Mouse (Mus musculus) frontal cortex, postnatal 36 days (tissue): ENCODE measurements around the gene Nedd4.
"Not testable (repeated sequence)": the region's sequence is repeated elsewhere in the genome, so short reads cannot be mapped to it uniquely, and the experiment has no call there.

Experiments used
- DNase-seq, 2 experiments: peaks; one replicate each; pipeline ENCODE4 v3.0.0; 2022; ENCODE audit warnings: low spot score in 2 of 2

Nedd4 gene

DNA sequence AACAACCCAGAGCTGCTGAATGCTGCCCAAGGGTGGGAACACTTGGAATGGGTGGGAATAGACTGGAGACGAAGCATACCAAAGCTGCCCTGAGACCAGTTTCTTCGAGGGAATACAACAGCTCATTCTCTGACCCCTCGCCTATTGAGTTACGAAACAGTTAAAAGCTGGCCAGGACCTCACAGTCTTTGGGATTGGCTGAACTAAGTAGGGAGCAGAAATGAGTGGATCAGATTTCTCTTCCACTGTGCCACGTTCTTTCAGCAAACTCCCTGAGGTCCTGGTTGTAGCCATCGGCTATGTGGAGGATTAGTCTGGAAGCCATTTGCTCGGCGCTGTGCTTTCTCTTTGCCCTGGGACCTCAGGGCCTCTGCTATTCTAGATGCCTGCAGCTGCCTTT, 9.2 kb upstream of the Nedd4 start:
- no peak for DNase-seq

DNA sequence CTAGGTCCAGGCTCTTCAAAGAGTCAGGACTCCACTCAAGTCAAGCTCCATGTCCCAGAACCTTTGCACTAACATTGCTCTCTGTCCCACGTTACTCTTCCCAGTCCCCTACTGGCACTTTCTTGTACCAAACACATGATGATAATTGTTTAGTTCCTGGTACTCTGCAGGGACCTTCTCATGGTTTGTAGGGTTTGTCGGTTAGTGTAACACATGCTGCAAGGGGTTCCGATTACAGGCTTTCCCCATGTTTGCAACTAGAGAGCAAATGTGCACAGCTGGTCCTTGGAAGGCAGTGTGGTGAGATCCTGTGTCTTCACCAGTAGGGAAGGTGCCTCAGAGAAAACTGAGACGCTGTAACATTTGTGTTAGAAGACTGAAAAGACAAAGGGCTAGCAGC, 8.6 kb upstream of the Nedd4 start:
- no peak for DNase-seq

DNA sequence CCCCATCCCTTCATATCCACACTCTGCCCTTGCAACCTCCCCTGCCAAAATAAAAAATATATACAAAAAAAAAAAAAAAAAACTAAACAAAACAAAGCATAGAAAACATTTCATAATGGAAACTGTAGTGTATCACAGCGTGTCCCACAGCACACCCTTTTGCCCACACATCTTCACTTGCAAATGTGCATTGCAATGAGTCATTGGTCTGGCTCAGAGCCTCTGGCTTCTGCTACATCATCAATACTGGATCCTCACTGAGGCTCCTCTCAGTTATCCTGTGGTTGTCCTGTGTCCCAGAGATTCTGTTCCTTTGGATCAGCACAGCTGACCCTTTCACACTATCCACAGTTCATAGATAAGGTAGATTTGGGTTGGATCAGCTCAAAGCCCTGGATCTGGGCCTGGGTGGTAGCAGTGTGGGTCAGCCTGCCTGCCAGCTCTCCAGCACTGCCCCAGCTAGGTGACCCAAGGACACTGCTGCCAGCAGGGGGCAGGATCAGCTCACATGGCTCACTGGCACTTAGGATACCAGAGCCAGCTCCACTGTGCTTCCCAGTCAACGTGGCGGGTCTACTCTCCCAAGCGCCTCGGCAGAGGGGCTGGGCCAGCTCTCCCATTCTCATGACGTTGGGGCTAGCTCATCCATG, 7.4 kb upstream of the Nedd4 start:
- peak; percentile 35 to 58 for DNase-seq

DNA sequence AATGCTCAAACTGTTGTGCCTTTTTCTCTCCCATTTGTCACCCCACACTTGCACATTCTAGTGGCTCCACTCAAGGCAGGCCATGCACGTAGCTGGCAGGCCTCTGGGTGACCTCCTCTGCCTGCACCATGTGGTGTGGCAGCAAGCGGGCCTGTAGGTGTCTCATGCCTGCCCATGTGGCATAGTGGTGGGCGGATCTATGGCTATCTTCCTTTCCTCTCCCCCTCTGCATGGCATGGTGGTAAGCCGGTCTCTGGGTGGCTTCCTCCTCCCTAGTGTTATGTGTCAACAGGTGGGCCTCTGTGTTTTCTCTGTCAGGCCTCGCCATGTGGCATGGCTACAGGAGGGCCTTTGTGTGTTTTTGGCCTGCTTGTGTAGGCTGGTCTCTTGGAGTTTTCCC, 6.5 kb upstream of the Nedd4 start:
- no peak for DNase-seq

DNA sequence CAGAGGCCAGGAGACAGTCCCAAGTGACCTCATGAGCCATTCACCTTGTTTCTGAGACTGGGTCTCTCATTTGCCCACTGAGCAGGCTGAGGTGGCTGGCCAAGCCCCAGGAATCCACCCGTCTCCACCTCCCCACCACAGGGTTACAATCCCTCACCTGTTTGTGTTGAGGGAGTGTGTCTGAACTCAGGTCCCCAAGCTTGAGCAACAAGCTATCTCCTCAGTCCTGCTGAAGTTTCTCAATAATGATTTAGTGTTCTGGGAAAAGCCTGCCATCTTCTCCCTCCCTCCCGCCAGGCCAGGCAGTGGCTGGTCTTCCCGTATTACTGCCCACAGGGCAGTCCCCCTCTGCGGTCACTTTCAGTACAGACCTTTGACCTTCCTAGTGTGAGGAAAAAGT, 5.7 kb upstream of the Nedd4 start:
- DNase-seq = no peak

DNA sequence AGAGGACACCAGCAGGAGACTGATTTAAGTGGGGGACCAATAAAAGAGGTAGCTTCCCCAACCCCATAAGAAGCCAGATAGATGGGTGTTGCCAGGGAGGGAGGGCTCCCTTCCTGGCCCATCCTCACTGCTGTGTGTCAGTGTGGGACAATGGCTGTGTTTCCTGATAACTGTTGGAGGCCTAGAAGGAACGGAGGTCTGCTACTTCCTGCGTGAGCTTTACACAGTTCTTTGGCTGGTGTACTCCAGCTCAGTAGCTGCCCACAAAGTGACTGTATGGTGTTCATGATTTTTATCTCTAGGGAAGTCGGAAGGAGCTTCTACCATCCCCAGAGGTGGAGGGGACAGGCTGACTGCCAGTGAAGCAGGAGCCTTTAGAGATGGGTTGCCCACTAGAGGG, 5.2 kb upstream of the Nedd4 start:
- DNase-seq = no peak

DNA sequence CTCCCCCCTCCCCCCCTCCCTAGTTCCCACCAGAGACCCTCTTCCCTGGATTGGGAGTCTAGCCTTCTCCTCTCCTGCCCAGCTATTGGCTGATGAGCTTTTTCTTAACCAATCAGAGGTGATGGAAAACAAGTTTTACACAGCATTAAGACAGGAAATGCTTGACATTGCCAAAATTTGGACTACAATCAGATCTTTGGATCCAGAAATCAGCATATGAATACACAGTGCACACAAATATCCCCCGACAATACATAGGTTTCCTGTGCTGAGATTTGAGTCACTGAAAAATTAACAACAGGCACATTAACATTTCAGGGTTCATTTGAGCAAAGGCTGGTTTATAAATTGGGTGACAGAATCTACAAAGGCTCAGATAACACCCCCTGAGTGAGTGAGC, 4.5 kb upstream of the Nedd4 start:
- no peak for DNase-seq

DNA sequence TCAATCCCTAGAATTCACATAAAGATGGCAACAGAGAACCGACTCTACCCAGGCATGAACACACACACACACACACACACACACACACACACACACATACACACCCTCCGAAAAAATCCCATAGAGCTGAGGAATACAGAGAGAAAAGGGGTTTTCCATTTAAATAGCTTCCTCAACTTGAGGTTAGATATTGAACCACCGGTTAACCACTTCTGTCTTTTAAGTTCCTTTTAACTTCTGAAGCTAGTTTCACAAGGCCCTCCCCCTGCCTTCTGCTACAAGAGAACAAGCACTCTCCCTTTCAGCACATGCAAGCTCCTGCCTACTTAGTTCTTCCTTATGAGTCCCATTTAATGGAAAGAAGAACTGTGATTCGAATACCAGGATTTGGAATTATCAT, 2.0 kb upstream of the Nedd4 start:
- no peak for DNase-seq

DNA sequence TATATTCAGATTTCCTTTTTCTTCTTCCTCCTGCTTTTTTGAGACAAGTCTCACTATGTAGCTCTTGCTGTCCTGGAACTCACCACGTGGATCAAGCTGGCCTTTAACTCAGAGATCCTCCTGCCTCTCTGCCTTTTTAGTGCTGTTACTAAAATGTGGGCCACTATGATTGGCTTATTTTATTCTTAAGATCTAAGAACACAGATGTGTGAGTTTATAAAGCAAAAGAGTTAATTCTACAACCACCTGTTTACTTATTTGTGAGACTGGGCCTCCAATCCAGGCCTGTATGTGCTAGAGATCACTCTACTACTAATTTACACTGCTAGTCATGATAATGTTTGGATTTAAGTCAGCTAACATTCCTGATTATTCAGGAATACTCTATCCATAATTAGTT, 1.2 kb upstream of the Nedd4 start:
- DNase-seq = no peak

DNA sequence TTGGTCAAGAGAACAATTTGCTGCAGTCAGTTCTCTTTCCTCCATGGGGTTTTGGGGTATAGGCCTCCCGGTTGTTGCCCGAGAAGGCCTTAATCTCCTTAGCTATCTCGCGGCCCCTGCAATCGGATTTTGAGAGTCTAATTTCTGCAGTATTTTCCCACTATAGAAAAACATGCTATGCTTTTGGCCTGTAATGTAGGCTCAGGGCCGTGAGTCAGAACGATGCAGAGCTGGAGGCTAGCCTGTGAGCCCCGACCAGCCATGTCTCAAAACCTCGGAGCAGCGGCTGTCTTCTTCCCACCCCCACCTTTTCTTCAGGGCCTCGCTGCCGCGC, 618 bp upstream of the Nedd4 start:
- no peak for DNase-seq

DNA sequence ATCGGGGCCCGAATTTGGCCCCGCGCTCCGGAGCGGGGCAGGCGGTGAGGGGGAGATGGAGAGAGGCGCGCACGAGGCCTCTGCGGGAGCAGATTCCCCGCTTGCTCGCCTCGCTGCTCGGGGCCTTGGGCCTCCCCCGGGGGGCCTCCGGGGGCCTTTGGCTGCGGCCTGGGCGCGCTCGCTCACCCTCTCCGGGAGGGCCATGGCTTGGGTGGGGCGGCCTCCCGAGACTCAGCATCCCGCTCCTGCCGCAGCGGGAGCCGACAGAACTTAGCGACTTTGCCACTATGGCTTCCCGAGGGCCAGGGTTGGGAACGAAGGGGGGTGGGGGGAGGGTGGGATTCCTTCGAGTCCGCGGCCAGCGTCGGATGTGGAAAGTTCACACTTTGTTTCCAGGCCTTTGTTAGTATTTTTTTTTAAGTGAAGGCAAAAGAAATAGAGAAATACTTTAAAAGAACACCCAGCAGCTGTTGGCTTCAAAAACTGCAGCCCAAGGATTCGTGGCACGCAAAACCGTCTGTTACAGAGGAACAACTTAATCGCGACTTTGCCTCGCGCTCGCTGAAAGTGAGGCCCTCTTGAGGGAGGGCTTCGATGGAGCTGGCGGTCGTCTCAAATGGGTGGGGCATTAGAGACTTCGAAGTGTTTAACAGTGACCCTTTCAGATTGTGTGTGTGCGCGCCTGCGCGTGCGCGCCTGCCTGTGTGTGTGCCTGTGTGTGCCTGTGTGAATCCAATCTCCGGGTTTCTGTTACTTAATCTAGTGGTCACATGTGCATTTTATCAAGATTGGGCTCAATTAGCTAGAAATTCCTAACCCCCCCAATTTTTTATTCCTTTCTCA, 766 bp downstream of the Nedd4 start:
- peak; percentile 49 to 73 for DNase-seq

DNA sequence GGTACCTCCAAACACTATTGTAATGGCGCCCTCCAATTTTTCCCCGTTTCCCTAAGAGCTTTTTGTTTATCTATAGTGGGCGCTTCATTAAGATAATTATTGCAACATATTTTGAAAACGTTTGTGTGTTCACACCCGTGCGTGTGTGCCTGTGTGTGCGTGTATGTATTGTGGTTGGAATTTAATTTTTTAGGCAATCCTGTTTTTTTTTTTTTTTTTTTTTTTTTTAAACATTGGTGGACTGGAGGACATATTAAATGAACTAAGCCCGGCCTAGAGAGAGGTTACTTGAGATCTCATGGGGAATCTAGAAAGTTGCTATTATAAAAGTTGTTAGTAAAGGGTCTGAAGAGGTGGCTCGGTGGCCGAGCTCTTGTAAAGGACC, 1.4 kb downstream of the Nedd4 start:
- no peak for DNase-seq

DNA sequence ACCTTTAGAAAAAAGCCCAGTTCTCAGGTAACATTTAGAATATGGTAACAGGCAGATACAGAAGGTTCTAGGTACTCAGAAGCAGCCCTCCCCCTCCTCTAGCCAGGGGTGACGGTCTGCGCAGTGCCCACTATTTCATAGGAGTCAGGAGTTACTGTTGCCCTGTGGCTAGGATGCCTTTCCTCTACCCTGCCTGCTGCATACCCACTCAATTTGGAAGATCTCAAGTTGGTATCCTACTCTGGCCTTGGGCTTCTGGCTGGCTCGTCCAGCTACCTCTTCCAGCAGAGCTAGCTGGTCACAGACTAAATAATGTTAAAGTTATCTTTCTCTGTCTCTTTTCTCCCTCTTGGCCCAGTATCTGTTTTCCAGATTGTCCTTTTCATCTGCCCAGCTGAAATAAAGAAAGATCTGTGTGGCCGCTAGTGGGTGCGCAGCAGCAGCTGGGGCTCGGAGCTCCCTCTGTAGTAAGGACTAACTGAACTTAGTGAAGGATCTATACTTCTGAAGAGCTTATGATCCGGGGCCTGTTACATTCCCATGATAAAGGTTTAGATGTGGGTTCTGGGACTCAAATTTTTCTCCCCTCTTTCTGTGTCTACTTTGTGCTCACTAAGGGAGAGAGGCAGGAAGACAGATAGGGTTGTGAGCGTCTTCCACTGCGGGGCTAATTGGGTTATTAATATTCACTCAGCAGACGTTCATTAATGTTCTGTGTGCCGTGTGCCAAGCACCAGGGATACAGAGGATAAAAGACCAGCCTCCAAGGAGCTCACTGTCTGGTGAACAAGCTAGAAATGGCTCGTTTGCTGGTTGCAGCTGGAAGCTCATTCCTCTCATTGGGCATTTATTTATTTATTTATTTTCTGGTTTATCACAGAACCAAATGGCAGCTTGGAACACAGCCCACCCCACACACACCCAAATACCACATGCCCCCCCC, 2.5 kb downstream of the Nedd4 start:
- DNase-seq = peak; percentile 25 to 54

DNA sequence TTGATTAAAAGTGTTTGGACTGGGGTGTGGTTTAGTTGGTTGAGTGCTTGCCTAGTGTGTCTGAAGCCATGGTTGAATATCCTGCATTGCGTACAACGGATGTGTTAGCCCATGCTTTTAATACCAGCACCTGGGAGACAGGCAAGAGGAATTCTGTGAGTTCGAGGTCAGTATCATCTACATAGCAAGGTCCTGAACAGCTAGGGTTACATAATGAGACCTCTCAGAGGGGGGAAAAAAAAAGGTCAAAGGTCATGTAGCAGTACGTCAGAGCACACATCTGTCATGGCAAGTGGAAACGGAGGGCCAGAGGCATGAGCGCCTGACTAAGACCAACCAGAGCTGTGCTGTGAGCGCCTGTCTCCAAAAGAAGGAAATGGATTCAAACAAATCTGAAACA, 3.4 kb downstream of the Nedd4 start:
- DNase-seq = no peak

DNA sequence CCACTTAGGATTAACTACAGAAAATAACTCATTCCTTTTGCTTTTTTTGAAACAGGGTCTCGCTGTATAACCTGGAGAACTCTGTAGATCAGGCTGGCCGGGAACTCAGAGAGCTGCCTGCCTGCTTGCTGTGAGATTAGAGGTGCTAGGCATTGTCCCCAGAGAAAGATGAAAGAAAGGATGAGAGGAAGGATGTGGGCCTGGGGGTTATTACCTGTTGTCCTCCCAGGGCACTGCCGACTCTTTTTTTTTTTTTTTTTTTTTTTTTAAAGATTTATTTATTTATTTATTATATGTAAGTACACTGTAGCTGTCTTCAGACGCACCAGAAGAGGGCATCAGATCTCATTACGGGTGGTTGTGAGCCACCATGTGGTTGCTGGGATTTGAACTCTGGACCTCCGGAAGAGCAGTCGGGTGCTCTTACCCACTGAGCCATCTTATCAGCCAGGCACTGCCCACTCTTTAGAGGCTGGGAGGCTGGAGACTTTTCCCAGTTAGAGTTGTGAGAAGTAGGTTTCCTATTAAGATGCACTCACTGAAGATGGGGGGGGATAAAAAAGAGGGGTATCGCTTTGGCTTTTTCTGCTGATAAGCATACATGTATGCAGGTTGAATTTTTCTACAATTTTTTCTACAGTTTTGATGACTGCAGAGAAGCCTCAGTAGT, 4.3 kb downstream of the Nedd4 start:
- not testable (repeated sequence) for DNase-seq

DNA sequence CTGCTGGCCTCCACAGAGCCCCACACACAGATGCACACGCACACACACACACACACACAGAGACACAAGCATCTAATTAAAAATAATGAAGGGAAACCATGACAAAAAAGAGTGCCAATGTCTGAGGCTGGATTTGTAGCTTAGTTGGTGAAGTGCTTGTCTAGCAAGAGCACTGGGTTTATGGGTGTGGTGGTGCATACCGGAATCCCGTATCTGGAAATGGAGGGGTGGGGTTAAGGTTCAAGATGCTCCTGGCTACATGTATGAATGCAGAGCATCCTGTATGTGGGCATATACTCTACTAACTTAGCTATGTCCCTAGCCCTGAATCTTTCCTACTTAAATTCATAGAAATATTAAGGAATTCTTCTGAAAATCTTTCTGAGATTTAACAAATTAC, 5.0 kb downstream of the Nedd4 start:
- DNase-seq = no peak

DNA sequence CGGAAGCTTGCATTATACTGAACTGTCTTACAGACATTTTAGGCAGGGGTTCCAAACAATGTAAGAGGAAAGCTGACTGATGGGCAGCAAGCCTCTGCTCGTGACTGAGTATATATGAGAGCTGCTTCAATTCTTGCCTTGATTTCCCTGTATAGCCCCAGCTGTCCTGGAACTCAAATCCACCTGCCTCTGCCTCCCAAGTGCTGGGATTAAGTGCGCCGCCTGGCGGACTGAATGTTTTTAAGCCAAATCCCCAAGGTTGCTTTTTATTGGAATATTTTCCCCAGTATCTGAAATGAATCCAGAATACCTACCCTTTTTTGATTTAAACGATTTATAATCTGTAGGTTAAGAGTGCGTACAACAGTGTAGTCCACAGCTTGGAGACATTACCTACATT, 7.2 kb downstream of the Nedd4 start:
- no peak for DNase-seq

DNA sequence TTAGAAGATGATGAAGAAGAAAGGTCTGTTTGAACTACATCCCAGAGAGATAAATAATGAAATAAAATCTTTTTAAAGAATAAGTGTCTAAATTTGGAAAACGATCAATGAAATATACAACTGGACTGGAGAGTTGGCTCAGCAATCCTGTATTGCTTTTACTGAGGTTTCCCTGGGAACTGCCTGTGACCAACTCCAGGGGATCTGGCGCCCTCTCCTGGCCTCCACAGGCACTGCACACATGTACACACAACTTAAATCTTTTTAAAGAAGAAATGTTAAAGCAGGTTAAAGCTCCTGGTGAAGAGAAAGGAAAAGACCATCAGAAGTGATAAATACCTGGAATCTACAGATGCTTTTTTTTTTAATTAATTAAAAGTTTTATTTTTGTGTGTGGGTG, 10.2 kb downstream of the Nedd4 start:
- peak; percentile 74 to 84 for DNase-seq

DNA sequence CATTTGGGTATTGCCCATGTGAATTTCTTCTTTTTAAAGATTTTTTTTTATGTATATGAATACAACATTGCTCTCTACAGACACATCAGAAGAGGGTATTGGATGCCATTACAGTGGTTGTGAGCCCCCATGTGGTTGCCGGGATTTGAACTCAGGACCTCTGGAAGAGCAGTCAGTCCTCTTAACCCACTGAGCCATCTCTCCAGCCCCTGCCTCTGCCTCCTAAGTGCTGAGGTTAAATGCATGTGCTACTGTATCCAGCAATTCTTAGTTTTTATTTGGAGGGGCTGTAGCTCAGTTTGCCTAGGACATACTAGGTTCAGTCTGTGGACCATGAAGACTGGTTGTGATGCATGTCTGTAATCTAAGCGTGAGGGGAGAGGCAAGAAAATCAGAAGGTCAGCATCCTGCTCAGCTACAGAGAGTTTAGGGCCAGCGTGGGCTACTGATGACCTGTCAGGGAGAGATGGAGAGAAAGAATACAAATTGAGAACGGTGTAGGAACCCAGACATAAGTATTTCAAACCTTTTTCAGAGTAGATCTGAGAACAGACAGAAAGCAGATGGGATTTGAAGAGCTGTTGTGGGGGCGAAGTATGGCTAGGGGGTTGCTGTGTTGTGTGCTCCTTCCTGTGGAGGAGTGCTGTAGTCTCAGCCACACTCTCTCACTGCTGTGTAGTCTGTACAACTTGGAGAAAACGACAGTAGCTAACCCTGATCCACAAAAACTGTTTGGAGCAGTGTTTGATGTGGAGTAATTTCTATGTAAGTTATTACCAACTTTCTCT, 13.0 kb downstream of the Nedd4 start:
- no peak for DNase-seq

DNA sequence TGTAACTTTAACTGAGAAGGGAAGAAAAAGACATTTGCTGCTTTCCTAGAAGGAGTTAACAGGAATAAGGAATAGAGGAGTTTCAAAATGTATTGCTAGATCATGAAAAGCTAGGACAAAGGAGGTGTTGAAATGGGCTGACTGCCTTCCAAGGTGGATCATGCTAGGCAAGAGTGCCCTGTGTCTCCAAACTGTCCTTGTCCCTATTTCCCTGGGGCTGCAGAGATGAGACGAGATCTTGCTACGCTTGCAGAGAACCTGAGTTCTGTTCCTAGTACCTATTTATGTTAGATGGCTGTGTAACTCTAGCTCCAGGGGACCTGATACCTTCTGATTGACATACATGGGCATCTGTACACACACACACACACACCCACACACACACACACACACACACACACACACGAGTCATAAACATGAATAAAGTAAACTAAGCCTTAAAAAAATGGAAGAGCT, 13.6 kb downstream of the Nedd4 start:
- DNase-seq = no peak

DNA sequence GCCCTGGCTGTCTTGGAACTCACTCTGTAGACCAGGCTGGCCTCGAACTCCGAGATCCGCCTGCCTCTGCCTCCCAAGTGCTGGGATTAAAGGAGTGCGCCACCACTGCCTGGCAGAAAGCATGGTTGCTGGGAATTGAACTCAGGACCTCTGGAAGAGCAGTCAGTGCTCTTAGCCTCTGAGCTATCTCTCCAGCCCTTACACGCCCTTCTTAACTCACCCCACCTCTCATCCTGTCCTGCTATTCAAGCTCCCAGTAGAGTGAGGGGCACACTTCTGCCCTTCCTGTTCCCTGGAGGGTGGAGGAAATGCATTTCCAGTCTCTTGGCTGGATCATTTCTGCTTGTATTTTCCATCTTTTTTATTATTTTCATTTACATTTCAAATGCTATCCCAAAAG, 15.5 kb downstream of the Nedd4 start:
- DNase-seq = no peak
